Mouse (Mus musculus) heart, embryonic 13.5 days (tissue): ENCODE measurements at regions not wholly inside any gene's neighbourhood (a gene's known extent, or its start where the extent isn't known, plus 50 kb on each side); places are given as distances from the start of the nearest gene placed in this dataset.

Source experiments
- ATAC-seq: fragments of 200-750 bp; cut with Nextera tagmentation; 2 replicates; pipeline ENCODE4 v1.8.0; 2017; ENCODE audit warnings: moderate TSS enrichment; ENCODE audit not compliant: insufficient number of reproducible peaks, low FRiP score, low TSS enrichment; ENCODE audit errors: extremely low read depth
- H3K27ac ChIP-seq: fragments of 300-500 bp; sonication (generic); replicated peaks from 2 replicates; pipeline ENCODE4 v1.5.1; 2015; ENCODE audit warnings: moderate library complexity, mild to moderate bottlenecking, inconsistent platforms
- H3K27me3 ChIP-seq: fragments of 300-500 bp; sonication (generic); replicated peaks from 2 replicates; pipeline ENCODE4 v1.6.1; 2015; ENCODE audit warnings: mild to moderate bottlenecking, inconsistent platforms
- H3K36me3 ChIP-seq: fragments of 300-500 bp; sonication (generic); 2 replicates; pipeline ENCODE4 v1.6.1; 2015; ENCODE audit warnings: mild to moderate bottlenecking, inconsistent platforms
- H3K4me1 ChIP-seq: fragments of 300-500 bp; sonication (generic); 2 replicates; pipeline ENCODE4 v1.6.1; 2015; ENCODE audit warnings: inconsistent platforms
- H3K4me2 ChIP-seq: fragments of 300-500 bp; sonication (generic); 2 replicates; pipeline ENCODE4 v1.6.1; 2015; ENCODE audit warnings: inconsistent platforms, mild to moderate bottlenecking, moderate library complexity
- H3K4me3 ChIP-seq: fragments of 300-500 bp; sonication (generic); 2 replicates; pipeline ENCODE4 v1.5.1; 2015; ENCODE audit warnings: moderate library complexity, mild to moderate bottlenecking, inconsistent platforms
- H3K9ac ChIP-seq: fragments of 300-500 bp; sonication (generic); 2 replicates; pipeline ENCODE4 v1.6.1; 2015; ENCODE audit warnings: inconsistent platforms, mild to moderate bottlenecking, moderate library complexity
- H3K9me3 ChIP-seq: fragments of 300-500 bp; sonication (generic); 2 replicates; pipeline ENCODE4 v1.6.1; 2016; ENCODE audit warnings: inconsistent platforms
- WGBS: fragments of 180-500 bp; shearing (Covaris S2); methylation state at CpG from one replicate; pipeline ENCODE4 v1.1.7; 2015; ENCODE audit warnings: mixed read lengths; 5-methylcytosine and 5-hydroxymethylcytosine counted together

DNA sequence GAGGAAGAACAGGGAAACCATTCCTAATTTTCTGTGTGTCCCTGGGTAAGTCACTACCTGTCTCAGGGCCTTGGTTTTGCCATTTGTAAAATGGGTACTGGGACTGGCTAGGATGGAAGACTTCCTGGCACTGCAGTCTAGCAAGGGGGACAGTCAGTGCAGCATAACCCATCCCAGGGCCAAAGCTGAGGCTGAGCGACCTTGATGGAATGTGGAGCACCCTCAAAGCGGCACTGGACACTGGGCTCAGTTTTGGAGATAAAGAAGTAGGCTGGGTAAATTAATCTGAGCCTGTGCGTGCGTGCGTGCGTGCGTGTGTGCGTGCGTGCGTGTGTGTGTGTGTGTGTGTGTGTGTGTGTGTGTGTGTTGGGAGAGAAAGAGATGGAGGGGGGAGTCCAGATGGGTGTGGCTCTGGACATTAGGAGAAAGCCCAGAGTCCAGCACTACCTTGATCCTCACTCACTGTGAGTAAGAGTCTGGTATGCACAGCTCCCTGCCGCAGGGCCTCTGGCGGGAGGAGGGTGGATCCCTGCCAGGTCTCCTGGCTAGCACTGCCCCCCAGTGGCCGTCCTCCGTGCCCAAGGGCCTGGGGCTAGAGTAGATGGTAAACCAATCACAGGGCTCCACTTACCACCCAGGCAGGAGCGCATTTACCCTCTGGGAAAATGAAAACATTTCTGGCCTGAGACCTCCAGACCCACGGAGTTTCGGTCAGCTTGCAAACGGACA is 320.3 kb upstream of the Dio3 start:
- Histone ChIP-seq H3K9me3 (no peaks in the 10 kb centered on the region), H3K27me3 (peaks cover 31% of the 10 kb centered on the region), H3K27ac (no peak overlapping the region), H3K4me1 (0 out of 2 replicates have a peak, but pooled peaks cover 8% of the 10 kb centered on the region), H3K4me2 (no peak overlapping the region), H3K36me3 (no peaks in the 10 kb centered on the region), H3K4me3 (no peak overlapping the region), H3K9ac (no peak overlapping the region)
- ATAC-seq, result peak; percentile 54; the same call in 1 of the 2 replicates
- 47% methylated on average over 18 of the region's 18 CpGs for WGBS

DNA sequence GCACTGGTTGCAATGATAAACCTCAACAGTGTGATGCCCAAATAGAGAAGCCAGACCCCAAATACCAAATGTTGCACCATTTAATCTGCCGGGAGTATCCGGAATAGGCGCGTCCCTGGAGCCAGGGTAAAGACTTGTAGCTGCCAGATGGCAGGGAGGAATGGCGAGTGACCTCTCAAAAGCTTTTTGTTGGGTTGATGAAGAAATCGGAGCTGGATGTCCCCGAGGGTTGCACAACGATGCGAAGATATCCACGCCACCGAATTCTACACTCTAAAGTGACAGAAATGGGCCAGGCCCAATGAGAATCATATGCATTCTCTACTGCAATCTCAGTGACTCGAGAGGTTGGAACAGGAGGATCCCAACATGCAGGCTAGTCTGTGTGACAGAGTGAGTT is 312.1 kb upstream of the Dio3 start:
- no peak overlapping the region for H3K27ac ChIP-seq
- H3K36me3 ChIP-seq, result no peaks in the 10 kb centered on the region
- WGBS, result 83% methylated on average over 12 of the region's 12 CpGs
- H3K4me3 ChIP-seq, result no peak overlapping the region
- no peak overlapping the region for H3K9ac ChIP-seq
- H3K4me1 ChIP-seq, result no peaks in the 10 kb centered on the region
- H3K4me2 ChIP-seq, result no peak overlapping the region
- no peaks in the 10 kb centered on the region for H3K9me3 ChIP-seq
- no peak for ATAC-seq
- H3K27me3 ChIP-seq, result peaks cover 32% of the 10 kb centered on the region

DNA sequence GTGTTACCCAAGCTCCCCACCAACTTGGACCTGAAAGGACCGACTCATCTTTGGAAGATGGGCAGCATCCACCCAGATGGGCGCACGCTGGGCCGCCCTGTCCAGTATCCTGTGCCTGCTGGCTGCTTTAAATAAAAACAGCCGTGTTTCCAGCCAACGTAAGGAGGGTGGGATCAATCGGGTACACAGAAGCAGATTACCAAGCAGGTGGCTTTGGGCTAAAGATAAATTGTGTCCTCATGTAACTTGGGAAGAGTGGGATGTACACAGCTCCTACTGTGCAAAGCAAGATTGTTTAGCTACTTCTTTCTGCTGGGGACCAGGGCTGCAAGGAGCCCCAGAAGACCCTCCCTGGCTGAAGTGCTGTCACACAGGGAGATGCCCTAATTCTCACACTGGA is 310.6 kb upstream of the Dio3 start:
- no peak overlapping the region for H3K9ac ChIP-seq
- no peak overlapping the region for H3K4me3 ChIP-seq
- WGBS, result 81% methylated on average over 7 of the region's 7 CpGs
- no peaks in the 10 kb centered on the region for H3K36me3 ChIP-seq
- no peaks in the 10 kb centered on the region for H3K9me3 ChIP-seq
- H3K4me1 ChIP-seq, result no peaks in the 10 kb centered on the region
- no peak overlapping the region for H3K27ac ChIP-seq
- H3K27me3 ChIP-seq, result peaks cover 22% of the 10 kb centered on the region
- ATAC-seq, result no peak
- H3K4me2 ChIP-seq, result no peak overlapping the region

DNA sequence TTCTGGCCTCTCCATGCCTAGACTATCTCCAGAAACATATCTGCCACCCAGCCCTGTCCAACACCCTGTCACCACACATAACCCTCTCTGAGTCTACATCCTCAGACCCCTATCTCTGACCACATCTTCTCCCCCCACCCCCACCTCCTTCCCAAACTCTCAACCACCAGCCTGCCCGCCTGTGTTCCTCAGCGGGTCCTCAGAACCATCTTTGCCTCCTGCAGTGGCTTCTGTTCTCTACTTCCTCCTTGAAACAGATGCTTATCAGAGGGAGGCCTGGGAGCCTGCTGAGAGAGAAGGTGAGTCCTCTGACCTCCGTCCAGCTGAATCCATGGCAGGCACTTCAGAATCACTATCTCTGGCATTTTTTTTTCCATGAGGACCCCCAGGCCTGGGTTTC is 307.4 kb upstream of the Dio3 start:
- Histone ChIP-seq H3K9ac (no peak overlapping the region), H3K9me3 (no peaks in the 10 kb centered on the region), H3K27ac (no peak overlapping the region), H3K4me3 (no peak overlapping the region), H3K4me1 (no peaks in the 10 kb centered on the region), H3K36me3 (no peaks in the 10 kb centered on the region), H3K27me3 (peaks cover 5% of the 10 kb centered on the region; the same call in 1 of the 2 replicates), H3K4me2 (no peak overlapping the region)
- WGBS, result 35% methylated on average over 3 of the region's 3 CpGs
- ATAC-seq, result no peak

DNA sequence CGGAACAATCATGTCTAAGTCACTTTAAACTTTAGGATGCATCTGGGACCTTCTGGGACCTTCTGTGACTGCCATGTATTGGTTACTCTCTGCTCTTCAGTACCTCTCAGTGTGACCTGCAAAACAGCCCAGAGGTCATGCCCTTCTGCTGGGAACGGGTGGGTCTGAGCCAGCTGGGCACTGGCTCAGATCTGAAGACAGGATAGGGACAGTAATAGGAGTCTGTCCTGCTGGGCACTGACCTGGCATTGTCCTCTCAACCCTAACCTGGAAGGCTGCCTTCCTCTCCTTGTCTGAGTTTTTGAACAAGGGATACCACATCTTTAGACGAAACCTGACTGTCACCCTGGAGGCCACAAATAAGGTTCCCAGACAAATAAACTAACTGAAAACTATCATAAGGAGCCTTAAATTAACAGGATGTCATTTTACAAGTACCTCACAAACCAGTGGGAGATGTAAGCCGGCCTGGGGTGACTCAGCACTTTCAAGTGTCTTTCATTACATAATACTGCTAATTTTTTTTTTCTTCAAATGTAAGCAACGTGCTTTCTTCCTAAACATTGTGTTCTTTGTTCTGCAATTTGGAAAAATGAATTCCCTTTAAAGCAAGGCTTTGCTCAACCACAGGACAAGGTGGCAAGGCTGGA is 306.4 kb upstream of the Dio3 start:
- Histone ChIP-seq H3K4me1 (no peaks in the 10 kb centered on the region), H3K36me3 (no peaks in the 10 kb centered on the region), H3K27me3 (0 out of 2 replicates have a peak, but pooled peaks cover 2% of the 10 kb centered on the region), H3K4me3 (no peak overlapping the region), H3K9me3 (no peaks in the 10 kb centered on the region), H3K27ac (no peak overlapping the region), H3K4me2 (no peak overlapping the region), H3K9ac (no peak overlapping the region)
- ATAC-seq, result no peak
- WGBS, result 72% methylated on average over 5 of the region's 5 CpGs

DNA sequence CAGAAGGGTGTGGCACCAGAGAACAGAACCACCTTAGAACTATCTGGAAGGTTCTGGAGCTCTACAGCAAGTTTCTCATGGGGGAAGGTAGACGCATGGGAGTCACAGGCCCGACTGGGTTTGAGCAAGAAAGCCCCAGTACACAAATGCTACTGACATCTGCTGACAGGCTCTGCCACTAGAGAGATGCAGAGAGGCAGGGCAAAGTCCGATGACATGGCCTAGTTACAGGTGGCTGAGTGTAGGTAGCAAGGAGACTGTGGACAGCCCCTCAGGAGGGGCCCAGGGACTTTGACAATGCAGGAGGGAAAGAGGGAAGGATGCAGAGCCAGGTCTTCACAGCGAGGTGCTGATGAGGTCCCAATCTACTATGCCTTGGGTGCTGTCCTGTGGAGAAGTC is 305.3 kb upstream of the Dio3 start:
- no peak overlapping the region for H3K4me2 ChIP-seq
- H3K9ac ChIP-seq, result no peak overlapping the region
- no peak overlapping the region for H3K27ac ChIP-seq
- H3K9me3 ChIP-seq, result no peaks in the 10 kb centered on the region
- no peaks in the 10 kb centered on the region for H3K27me3 ChIP-seq
- H3K4me3 ChIP-seq, result no peak overlapping the region
- 79% methylated on average over 4 of the region's 4 CpGs for WGBS
- no peaks in the 10 kb centered on the region for H3K4me1 ChIP-seq
- ATAC-seq, result no peak
- no peaks in the 10 kb centered on the region for H3K36me3 ChIP-seq

DNA sequence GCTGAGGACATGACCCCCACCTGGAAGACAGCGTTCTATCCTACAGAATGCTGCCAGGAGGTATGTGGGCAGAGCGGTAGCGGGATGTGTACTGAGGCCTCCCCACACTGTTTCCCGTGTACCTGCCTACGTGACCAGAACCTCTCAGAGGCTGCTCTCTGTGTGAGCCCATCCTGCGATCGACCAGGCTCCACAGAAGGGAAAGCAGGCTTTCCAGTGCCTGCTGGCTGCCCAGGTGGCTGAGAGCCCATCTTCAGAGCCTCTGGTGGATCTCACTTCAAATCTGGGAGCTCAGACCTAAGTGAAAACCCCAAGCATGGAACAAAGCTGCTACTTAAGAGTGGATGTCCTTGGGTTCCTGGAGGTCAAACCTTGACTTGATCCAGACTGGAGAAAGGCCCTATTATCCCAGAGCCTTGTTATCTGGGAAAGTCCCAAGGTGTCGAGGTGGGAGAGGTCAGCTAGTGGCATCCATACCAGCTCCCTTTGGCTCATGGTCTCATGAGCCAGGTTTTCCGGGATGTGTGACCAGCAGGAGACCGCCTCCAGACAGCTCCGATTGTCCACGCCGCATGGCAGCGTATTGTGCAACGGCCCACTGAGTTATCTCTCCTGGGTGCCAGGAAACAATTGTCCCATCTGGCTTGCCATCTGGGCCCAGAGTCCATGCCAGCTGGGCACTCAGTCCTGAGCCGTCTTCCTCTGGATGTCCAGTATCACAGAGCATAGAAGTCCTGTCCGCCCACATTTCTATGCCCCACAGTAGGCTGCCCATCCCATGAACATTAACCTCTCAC is 303.5 kb upstream of the Dio3 start:
- Histone ChIP-seq H3K4me3 (no peak overlapping the region), H3K9me3 (no peaks in the 10 kb centered on the region), H3K36me3 (no peaks in the 10 kb centered on the region), H3K27ac (no peak overlapping the region), H3K9ac (no peak overlapping the region), H3K4me2 (no peak overlapping the region), H3K27me3 (no peaks in the 10 kb centered on the region), H3K4me1 (no peaks in the 10 kb centered on the region)
- ATAC-seq, result no peak
- 79% methylated on average over 17 of the region's 17 CpGs for WGBS

DNA sequence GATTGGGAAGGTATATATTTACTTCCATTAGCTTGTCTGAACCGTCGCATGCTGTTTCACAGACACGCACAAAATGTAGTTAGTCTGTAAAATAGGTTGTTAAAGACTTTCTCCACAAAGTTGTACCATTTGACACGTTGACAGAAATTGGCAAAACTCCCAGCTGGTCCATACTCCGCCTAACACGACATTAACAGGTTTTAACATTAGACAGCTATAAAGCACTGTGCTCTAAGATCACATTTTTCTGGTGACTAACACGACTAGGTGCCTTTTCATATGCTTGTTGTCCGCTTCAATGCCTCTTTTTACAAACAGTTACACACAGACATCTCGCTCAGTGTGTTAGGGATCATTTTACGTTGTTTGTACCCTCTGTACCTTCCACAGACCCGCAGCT is 294.2 kb upstream of the Dio3 start:
- ATAC-seq, result no peak
- Histone ChIP-seq H3K4me3 (no peak overlapping the region), H3K27ac (no peak overlapping the region), H3K9ac (no peak overlapping the region), H3K4me2 (no peak overlapping the region), H3K36me3 (no peaks in the 10 kb centered on the region), H3K9me3 (no peaks in the 10 kb centered on the region), H3K27me3 (peaks cover 3% of the 10 kb centered on the region; the same call in 1 of the 2 replicates), H3K4me1 (no peaks in the 10 kb centered on the region)
- WGBS, result 79% methylated on average over 11 of the region's 11 CpGs

DNA sequence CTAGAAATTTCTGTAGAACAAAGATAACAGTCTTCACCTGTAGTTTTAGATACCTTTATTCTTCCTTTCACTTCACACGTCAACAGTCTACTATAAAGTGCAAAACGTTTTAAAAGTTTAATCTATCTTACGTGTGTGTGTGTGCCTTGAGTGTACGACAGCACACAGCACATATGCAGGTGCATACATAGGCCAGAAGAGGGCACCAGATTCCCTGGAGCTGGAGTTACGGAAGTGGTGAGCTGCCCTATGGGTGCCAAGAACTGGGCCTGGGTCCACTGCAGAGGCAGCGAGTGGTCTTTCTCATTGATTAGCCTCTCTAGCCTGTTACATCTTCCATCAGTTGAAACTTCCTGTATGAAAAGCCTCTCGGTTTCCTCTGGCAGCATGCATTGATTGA is 285.5 kb upstream of the Dio3 start:
- Histone ChIP-seq H3K27ac (no peak overlapping the region), H3K36me3 (no peaks in the 10 kb centered on the region), H3K4me3 (no peak overlapping the region), H3K27me3 (no peaks in the 10 kb centered on the region), H3K4me1 (no peaks in the 10 kb centered on the region), H3K9me3 (peaks cover 10% of the 10 kb centered on the region; the same call in 1 of the 2 replicates), H3K9ac (no peak overlapping the region), H3K4me2 (no peak overlapping the region)
- no peak for ATAC-seq
- 85% methylated on average over 7 of the region's 7 CpGs for WGBS

DNA sequence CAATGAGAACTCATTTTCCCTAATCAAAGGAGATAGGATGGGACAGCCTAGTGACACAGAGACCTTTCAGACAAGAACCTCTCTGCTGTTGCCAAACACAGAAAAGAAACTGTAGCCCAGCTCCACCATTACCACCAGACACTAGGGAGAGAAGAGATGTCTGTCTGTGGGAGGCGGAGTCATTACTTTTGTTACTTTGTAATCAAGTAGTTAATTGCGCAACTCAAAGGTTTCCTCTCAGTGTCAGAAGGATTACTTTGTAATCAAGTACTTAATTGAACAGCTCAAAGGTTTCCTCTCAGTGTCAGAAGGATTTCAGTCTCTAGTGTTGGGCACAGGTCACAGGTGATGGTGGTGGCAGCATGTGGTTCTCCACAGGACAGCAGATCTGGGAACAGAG is 276.2 kb upstream of the Dio3 start:
- ATAC-seq, result no peak

DNA sequence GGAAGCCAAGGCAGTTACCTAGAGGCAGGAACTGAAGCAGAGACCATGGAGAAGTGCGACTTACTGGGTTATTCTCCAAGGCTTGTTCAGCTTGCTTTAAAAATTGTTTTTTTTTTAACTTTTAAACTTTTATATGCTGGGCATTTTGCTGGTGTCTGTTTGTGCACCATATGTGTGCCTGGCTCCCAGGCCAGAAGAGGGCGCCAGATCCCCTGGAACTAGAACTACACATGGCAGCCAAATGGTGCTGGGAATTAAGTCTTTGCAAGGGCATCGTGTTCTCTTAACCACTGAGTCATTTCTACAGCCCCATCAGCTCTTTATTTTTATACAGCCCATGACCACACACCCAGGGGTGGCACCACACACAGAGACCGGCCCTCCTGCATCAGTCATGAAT is 269.7 kb upstream of the Dio3 start:
- no peak overlapping the region for H3K27ac ChIP-seq
- H3K9me3 ChIP-seq, result no peaks in the 10 kb centered on the region
- H3K4me1 ChIP-seq, result no peaks in the 10 kb centered on the region
- no peaks in the 10 kb centered on the region for H3K36me3 ChIP-seq
- no peak overlapping the region for H3K4me2 ChIP-seq
- H3K9ac ChIP-seq, result no peak overlapping the region
- H3K27me3 ChIP-seq, result peaks cover 11% of the 10 kb centered on the region; the same call in 1 of the 2 replicates
- no peak overlapping the region for H3K4me3 ChIP-seq
- ATAC-seq, result no peak
- 40% methylated on average over 4 of the region's 4 CpGs for whole genome bisulfite sequencing

More for the DNA sequence above, 276.2 kb upstream of the Dio3 start:
- no peak overlapping the region for H3K27ac ChIP-seq
- peaks cover 2% of the 10 kb centered on the region; the same call in 1 of the 2 replicates for H3K27me3 ChIP-seq
- H3K4me2 ChIP-seq, result no peak overlapping the region
- H3K9me3 ChIP-seq, result no peaks in the 10 kb centered on the region
- H3K4me3 ChIP-seq, result no peak overlapping the region
- H3K9ac ChIP-seq, result no peak overlapping the region
- no peaks in the 10 kb centered on the region for H3K4me1 ChIP-seq
- H3K36me3 ChIP-seq, result no peaks in the 10 kb centered on the region
- 88% methylated on average over 2 of the region's 2 CpGs for WGBS
